Mouse (Mus musculus) c-Kit-positive CD71-positive TER-119-positive erythroid progenitor cells, embryonic 14.5 days (primary cell): ENCODE results near the gene Rrn3.
"Not testable (repeated sequence)": the region's sequence is repeated elsewhere in the genome, so short reads cannot be mapped to it uniquely, and the experiment has no call there.

Source experiments
- DNase-seq: peaks from one replicate; pipeline ENCODE4 v3.0.0-alpha.2; 2013; ENCODE audit warnings: low spot score

The Rrn3 gene

DNA sequence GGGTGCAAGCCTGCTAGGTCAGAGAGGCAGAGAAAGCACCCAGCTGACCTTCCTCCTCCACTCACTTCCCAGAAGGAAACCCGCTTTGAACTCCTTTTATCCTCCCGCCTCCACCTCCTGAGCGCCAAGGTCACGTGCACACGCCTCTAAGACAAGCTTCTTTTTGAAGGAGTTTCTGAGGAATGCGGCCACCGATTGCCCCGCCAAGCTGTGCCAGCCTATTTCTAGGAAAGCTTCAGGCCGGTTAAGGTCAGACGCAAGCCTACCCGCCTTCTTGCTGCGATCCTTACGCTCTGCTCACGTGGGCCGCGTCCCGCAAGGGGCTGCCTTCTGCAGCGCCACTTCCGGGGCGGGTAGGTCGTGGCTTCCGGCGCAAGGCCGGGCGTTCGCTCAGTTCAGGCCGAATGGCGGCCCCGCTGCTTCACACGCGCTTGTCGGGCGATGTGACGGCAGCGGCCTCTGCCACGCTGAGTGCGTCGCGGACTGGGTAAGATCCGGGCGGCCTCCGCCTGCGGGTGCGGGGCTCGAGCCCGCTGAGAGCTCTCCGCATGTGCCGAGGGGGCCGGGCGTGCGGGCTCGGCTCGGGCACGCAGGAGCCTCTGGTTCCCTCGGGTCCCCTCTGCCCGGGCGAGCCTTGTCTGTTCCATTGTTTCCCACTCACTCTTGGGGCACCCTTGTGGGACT is at the start of gene Rrn3:
Rrn3 (plus strand) TSS at position 356 of the 684 bp plus-strand sequence.
- DNase-seq, result peak; percentile 81

DNA sequence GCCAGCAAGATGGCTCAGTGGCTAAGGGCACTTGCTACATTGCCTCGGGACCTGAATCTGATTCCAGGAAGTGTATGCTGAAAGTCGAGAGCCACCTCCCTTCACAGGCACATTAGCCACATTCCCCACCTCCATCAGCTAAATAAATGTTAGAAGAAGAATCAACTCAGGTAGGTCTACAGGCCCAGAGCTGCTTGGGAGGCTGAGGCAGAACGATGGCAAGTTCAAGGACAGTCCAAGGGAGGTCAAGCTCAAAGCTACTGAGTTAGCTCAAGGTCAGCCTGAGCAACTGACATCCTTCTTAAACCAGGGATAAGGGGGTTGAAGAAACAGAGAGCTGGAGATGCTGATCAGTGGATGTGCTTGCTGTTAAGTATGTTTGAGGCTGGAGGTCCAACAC is 47.7 kb upstream of the Rrn3 start:
- DNase-seq, result no peak

DNA sequence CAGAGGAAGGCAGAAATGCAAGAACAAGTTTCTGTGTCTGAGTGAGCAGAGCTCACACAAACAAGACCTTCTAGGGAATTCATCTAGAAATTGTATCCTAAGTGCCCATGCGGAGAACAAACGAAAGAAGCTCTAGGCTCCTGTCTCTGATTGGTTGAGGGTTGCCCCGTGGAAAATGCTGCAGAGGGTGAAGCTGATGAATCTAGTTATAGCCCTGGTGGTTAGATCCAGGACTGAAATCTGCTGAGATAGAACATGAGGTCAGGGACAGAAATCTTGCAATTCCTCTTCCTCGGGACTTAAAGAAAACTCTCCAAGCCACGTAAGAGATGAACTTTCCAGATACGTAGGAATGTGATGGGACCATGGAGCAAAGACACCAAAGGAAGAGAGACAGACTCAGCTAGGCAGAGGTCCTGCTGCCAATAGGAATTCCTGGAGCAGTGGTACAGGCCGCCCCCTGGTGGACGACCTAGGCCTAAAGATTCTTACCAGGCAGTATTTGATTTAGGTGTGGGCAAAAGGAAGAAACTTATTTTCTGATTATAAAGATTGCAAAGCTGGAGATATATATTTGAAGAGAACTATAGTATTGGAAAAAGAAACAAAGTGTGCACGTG is 46.9 kb upstream of the Rrn3 start:
- DNase-seq, result peak; percentile 44

DNA sequence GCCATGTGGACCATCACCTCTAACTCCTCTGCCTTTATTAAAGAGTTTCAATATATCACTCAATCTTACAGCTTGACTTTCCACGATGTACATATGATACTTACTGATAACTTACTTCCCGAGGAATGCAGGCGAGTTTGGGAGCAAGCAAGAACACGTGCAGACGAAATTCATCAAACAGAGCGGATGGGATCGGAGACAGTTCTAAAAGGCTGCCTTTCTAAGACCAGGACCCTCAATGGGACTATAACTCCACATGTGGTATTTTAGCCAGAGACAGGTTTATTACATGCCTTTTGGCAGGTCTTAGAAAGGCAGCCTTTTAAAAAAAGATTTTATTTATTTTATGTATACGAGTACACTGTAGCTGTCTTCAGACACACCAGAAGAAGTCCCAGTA is 44.5 kb upstream of the Rrn3 start:
- no peak for DNase-seq

- not testable (repeated sequence) for DNase-seq
Observed at GRCm38 (mm10) chr16:13739044-13739443, 41.5 kb upstream of the Rrn3 start.

DNA sequence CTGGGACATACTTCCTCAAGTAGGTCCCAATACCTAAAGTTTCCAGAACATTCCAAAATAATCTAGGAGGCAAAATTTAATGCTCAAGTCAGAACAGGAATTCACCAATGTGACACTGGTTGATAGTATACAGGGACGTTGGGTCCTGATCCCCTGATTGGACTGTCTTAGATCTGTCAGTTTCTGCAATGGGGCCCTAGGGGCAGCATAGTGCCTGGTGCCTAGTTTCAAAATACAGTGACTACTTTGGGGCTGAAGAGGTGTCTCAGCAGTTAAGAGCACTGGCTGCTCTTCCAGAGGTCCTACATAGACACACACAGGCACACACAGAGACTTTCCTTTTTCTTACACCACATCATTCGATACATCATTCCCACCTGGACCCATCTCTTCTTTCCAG is 39.7 kb upstream of the Rrn3 start:
- no peak for DNase-seq

DNA sequence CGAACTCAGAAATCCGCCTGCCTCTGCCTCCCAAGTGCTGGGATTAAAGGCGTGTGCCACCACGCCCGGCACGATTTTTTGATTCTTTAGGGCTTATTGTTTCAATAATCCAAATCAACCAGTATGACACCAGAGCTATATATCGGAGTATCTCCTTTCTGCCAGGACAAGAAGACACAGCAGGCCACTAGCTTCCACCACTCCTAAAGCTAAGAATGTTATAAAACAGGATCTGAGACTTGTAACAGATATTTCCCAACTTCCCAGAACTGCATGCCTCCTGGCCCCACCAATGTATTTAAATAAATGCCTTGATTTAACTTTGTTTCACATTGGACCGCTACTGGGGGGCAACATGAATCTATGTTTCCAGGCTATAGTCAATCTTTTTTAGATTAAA is 32.8 kb upstream of the Rrn3 start:
- DNase-seq, result no peak

- DNase-seq, result no peak
Observed at GRCm38 (mm10) chr16:13748124-13748523, 32.4 kb upstream of the Rrn3 start.

DNA sequence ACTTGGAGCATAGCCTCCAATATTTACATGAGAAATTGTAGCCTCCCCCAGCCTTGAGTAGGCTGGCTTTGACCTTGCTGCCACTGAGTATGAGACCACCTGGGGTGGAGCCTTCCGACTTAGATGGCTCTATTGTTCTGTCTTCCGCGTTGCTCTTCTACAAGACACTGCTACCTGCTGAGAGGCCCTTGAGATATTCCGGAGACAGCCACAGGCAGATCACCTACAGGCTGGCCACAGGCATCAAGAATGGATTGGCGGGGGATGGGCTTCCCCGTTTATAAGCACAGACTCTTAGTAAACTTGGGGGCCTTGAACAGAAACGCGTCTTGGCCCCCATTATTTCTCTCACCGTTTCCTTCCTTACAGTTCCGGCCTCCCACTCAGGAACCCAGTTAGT is 31.7 kb upstream of the Rrn3 start:
- not testable (repeated sequence) for DNase-seq

GRCm38 (mm10) chr16:13749306-13749705 is 31.2 kb upstream of the Rrn3 start:
- DNase-seq, result no peak

DNA sequence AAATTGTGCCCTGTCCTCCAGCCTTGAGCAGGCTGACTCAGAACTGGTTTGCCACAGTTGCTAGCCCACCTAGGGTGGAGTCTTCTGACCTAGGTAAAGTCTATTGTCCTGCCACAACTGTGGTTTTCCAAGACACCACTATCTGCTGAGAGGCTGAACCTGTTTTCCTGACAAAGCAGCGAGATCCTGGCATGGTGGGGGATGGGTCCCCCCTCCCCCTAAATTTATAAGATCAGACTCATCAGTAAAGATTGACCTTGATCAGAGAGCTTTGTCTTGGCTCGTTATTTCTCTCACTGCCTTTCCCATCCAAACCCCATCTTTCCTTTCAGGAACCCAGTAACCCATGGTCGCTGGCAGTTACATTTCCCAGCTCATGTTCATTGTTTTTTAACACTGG is 30.5 kb upstream of the Rrn3 start:
- no peak for DNase-seq

DNA sequence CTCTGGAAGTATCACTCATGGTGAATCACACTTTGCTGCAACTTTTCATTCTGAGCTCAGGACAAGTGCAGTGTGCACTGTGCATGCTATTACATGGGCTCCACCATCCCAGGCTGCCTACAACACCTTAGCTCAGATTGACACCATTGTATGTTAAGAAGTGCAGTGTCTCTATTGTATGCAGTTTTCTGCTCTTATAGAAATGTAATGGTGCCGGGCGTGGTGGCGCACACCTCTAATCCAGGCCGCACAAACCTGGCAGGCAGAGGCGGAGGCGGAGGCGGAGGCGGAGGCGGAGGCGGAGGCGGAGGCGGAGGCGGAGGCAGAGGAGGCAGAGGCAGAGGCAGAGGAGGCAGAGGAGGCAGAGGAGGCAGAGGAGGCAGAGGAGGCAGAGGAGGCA is 29.9 kb upstream of the Rrn3 start:
- DNase-seq, result no peak

GRCm38 (mm10) chr16:13753986-13754385 is 26.5 kb upstream of the Rrn3 start:
- no peak for DNase-seq

GRCm38 (mm10) chr16:13754400-13755190 is 25.9 kb upstream of the Rrn3 start:
- peak; percentile 86 for DNase-seq

- DNase-seq, result no peak
Observed at GRCm38 (mm10) chr16:13757823-13758222, 22.7 kb upstream of the Rrn3 start.

DNA sequence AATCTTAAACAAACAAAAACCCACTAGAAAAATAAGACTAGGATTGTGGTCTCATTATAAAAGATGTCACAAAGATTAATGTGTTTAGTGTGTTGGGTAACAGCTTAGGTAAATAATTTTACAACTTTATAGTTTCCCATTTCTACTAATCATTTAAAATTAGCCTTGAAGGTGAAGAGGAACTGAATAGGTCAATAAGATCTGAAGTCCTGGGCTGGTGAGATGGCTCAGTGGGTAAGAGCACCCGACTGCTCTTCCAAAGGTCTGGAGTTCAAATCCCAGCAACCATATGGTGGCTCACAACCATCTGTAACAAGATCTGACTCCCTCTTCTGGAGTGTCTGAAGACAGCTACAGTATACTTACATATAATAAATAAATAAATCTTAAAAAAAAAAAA is 17.7 kb upstream of the Rrn3 start:
- DNase-seq, result not testable (repeated sequence)

- no peak for DNase-seq
Observed at GRCm38 (mm10) chr16:13764519-13764918, 16.0 kb upstream of the Rrn3 start.

GRCm38 (mm10) chr16:13766367-13766766 is 14.1 kb upstream of the Rrn3 start:
- DNase-seq, result no peak

- not testable (repeated sequence) for DNase-seq
Observed at GRCm38 (mm10) chr16:13771603-13772002, 8.9 kb upstream of the Rrn3 start.

DNA sequence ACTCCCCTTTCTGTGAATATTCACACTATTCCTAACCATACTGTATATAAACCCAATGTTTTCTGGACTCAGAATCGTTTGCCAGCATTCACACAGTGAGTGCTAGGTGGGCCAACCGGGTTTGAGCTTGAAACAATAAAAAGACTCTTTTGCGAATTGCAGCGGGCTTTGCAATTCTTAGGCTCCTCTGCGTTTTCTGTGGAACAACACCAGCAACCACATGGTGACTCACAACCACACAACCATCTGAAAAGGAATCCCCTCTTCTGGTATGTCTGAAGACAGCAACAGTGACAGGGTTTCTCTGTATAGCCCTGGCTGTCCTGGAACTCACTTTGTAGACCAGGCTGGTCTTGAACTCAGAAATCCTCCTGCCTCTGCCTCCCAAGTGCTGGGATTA is 8.5 kb upstream of the Rrn3 start:
- not testable (repeated sequence) for DNase-seq

DNA sequence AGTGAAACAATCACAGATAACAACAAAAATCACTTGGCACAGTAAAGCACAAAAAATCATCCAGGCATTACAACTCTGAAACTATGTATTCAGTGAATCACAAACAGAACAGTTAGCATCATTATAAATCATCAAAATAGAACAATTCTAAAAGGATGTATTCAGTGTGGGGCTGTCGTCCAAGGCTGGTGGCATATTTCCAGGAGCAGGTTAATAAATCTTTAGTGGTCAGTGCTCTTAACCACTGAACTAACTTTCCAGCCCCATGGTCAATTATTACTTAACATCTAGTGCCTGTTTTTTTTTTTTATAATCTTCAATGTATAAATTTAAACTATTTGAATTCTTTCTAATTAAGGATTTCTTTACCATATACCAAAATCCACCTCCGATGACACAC is 6.5 kb upstream of the Rrn3 start:
- not testable (repeated sequence) for DNase-seq

DNA sequence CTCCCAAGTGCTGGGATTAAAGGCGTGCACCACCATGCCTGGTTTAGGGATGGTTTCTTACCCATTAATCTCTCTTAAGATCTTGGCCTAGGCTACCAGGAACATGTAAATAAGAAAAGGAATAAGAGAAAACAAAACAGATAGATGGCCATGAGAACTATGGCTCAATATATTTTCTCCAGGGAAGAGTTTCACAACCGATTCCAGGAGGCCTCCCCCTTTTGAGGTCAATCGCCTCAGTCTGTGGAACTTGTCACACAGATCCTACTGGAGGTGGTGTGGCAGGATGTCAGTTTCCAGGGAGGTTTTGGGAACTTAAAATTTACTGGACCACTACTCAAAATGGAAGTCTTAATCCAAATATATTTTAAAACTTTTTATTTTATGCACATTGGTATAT is 5.9 kb upstream of the Rrn3 start:
- DNase-seq, result not testable (repeated sequence)

DNA sequence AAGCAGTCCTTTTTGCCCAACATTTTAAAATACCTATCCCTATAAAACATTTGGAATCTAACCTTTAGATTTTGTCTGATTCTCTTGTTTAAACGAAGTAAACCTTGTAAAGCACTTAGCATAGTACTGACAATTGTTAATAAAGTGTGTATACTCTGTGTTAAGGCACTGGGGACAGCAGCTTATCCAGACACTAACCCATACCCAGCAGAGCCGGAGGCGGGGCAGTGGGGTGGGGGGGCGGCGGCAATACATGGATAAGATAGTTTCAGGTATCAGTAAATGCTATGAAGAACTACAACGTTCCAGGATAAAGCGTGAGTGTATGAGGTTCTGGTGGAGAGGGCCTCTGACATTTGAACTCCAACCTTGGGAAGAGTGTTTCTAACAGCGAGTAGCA is 708 bp downstream of the Rrn3 start:
- DNase-seq, result peak; percentile 34
